Mouse (Mus musculus) layer of hippocampus, adult 9-11 months (tissue): Measurements from ENCODE around the gene Acsl3.

Experiments
- DNase-seq: peaks from one replicate; pipeline ENCODE4 v3.0.0; 2022

The Acsl3 gene

DNA sequence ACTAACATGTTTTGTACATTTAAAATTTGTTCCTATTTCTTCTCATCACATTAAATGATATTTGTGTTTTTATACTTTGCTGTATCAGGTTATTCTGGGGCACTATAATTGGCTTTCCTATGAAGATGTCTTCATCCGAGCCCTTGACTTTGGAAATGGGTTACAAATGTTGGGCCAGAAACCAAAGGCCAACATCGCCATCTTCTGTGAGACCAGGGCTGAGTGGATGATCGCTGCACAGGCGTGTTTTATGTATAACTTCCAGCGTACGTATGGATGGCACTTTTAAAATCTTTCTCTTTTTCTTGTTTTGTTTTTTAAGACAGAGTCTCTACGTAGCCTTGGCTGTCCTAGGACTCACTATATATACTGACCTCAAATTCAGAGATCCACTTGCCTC lies 30.5 kb downstream of the Acsl3 start:
- DNase-seq, result no peak

DNA sequence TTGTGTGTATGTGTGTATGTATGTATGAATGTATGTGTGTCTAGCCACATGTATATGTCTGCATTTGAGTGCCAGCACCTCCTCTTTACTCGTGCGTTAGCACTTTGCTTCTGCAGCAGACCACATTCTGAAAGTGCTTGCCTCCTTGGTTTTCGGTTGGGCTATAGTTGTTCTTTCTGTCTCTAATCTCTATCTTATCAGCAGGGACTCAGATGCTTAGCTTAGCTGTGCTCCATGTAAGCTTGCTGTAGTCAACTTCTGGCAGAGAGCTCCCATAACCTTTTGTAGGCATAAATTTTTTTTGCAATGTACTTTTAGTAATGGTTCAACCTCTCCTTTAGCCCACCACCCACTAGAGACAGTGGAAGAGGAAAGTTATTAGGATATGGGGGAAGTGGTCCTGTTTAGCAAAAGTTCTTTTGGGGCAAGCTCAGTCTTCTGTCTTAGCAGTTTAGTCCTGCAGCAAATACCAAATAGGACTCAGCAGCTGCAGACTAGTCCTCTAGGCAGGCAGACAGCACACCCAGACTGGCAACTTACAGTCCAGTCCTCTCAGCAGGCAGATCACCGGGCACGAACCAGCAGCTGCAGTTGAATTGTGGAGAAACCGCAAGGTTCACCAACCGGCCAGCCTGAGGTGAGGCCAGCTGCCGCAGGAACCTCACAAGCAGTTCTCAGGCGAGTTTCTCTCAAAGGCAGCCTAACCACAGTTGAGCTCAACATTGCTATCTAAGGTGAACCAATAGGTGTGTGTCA lies 37.1 kb downstream of the Acsl3 start:
- no peak for DNase-seq

- no peak for DNase-seq
Measured at GRCm38 (mm10) chr1:78696305-78696704, 38.7 kb downstream of the Acsl3 start.

DNA sequence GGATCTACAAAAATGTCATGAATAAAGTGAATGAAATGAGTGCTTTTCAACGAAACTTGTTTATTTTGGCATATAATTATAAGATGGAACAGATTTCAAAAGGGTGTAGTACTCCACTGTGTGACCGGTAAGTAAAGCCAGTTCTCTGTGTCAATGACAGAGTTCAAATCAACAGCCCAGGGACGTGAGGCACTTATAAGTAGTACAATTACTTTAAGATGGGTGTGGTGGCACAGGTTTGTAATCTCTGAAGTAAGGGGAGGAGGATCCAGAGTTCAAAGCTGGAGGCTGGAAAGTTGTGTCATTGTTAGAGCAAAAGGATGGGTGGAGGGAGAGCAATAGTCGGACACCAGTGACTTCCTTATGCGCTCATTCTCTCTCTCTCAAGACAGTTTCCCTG lies 39.3 kb downstream of the Acsl3 start:
- no peak for DNase-seq

DNA sequence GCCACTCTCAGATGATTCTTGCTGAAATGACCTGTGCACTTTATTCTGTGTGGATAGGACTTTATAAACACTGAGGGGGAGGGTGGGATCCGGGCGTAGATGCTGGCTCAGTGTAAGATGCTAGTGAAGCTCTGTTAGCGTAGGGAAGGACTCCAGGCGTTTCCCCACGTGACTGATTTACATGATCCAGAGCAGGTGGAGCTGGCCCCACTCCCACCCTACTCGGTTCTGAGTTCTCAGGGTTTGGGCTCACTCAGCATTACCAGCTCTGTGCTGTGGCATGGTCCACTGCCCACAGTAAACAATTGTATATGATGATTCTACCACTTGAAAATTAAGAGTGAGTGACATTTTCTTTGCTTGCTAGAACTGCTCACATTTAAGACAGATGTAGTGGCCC lies 40.5 kb downstream of the Acsl3 start:
- no peak for DNase-seq

GRCm38 (mm10) chr1:78701740-78702139 lies 44.1 kb downstream of the Acsl3 start:
- DNase-seq, result no peak

DNA sequence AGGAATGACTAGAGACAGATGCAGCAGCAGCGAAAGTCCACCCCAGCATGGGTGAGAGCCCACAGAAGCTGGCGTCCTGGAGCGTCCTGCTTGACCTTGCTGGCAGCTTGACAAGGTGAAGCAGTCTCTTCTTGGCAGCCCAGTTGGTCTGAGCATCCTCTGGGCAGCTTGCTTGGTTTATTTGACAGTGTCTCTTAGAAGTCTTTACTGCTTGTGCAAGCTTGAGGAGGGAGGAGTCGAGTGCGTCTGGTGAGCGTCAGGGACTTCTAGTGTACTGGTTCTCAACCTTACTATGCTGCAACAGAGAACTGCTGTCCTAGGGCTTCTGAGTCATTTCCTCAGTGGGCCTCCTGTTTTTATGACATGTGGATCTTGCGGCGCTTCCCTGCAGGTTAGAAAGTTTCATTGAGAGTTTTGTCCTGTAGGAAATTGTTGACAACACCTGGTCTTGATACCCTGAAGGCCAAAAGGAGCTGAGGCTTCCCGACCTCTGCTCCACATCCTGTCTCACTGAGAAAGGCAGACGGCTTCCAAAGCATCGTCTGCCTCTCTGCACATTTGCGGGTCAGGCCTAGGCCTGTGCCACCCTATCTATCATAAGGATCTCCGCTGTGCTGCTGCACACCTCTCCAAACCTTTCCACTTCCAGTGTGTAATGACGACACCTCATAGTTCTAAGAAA lies 44.8 kb downstream of the Acsl3 start:
- DNase-seq, result no peak

DNA sequence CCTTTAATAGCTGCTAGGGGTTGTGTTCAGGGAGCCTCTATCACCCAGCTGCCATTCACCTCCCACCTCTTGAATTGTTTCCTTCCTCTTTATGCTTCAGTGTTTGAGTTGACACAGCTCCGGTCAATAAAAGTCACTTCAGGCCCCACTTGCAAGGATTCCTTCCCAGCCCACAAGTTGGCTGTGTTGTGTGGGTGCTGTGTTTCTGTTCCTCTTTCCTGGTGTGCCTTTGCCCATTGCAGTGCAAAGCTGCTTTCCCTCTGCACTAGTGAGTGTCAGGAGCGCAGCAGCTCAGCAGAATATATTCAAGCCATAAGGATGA lies 45.3 kb downstream of the Acsl3 start:
- no peak for DNase-seq

DNA sequence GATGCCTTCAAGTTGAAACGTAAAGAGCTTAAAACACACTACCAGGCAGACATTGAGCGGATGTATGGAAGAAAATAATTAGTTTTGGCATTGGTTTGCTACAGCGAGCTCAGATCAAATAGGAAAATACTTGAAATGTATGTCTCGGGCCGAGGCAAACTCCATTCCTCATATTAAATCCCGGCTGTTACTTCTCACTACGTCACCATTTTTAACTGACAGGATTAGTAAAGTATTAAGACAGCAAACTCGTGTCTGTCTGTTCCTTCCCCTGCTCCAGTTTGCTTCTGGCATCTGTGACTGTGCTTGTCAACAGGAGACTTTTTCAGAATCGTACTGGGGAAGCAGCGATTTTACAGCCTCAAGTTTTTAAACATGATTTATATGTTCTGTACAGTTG lies 48.7 kb downstream of the Acsl3 start:
- no peak for DNase-seq

DNA sequence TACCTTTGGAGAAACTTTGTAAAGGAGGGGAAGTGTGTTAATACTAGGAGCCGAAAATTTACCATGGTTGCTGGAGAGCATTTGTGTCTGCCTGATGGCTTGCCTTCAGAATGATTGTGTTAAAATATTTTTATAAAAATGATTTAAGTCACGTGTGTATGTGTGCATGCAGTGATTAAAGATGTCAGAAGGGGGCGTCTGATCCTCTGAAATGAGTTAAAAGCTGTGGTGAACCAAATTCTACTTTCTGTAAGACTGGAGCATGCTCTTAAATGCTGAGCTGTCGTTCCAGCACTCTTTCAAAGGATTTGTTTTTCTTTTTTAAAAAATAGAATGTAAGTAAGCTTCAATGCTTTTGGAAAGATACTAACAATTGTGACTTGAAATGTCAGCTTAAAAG lies 49.7 kb downstream of the Acsl3 start:
- DNase-seq, result peak; percentile 38

GRCm38 (mm10) chr1:78710026-78710425 lies 52.4 kb downstream of the Acsl3 start:
- DNase-seq, result no peak

DNA sequence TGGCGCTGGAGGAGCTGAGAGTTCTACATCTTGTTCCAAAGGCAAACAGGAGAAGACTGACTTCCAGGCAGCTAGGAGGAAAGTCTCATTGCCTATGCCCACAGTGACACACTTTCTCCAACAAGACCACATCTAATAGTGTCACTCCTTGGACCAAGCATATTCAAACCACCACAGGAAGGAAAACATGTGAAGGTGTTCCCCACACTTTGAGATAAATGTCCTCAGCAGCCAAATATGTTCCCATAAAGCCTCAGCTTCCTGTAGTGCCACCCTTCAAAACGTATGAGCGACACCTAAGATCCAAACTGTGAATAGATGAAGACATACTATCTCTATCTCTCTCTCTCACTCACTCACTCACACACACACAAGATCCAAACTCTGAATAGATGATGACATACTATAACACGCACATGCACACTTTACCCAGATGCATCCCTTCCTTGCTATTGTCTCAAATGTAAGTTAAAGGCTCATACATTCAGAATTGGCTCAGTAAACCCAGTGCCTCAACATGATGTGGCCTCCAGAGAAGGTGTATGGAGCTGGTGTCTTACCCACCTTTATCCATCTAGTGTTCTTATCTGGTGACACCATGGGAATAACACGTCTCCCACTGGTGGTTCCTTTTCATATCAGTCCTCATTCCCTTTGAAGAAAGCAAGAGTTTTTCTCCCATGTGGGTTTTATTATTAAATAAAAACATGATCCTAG lies 53.1 kb downstream of the Acsl3 start:
- no peak for DNase-seq

GRCm38 (mm10) chr1:78724458-78725190 lies 67.0 kb downstream of the Acsl3 start:
- peak; percentile 71 for DNase-seq

DNA sequence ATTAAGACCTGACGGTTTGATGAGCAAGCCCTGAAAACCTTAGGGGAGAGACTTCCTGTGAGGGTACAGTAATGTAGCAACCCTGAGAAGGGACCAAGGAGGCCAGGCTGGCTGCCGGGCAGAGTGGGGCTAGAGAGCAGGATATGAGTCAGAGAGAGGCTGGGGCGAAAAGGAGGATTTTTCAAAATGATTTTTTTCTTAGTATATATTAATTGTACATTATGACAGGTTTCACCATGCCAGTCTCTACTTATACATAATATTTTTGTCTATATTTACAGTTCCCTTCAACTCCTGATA lies 67.5 kb downstream of the Acsl3 start:
- DNase-seq, result no peak

GRCm38 (mm10) chr1:78725617-78726223 lies 68.1 kb downstream of the Acsl3 start:
- DNase-seq, result no peak

GRCm38 (mm10) chr1:78730114-78730720 lies 72.6 kb downstream of the Acsl3 start:
- no peak for DNase-seq

- DNase-seq, result no peak
Measured at GRCm38 (mm10) chr1:78732290-78732689, 74.7 kb downstream of the Acsl3 start.

DNA sequence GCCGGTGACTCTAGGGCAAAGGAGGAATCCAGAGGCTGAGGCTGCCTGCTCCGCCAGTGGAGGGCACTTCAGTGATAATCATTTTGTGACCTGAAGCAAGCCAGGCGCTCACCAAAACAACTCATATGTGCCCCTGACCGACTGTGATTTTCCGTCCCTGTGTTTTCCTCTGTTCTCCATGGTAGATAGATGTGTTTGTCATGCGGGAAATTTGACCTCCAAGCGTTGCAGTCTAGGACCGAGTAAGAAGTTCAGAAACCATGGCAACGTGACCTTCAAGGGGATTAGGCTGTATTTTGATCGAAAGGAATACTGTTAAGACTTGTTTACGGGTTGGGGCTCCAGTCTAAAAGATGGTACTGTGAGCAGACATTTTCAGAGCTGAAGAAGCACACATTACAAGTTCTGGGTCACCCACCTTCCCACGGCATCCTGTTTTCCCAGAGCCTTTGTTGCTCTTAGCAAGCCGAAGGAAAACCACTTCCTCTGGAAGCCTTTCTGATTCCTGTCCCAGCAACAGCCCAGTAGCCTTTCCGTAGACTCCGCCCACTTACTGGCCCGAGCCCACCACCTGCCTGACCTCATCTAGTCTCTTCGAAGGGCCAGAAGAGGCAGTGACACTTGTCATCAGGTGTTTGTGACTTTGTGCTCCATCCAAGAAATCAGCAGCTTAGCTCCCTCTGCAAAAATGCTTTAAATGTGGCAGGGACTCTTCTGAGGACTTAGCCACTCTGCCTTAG lies 76.8 kb downstream of the Acsl3 start:
- no peak for DNase-seq

DNA sequence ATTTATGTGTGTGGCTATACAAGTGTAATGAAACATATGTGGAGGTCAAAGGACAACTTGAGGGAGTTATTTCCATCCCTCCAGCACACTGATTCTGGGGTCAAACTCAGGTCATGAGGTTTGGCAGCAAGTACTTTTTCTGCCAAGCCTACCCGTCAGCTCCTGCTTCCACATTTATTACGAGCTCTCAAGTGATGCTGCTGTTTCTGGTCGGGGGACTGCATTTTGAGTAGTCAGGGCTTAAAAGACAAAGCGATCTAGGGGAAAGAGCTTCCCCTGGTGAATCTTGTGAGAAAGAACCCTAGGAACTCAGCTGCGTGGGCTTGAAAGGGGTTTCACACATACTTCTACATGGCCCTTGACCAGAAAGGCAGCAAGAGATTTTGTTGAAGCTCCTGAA lies 80.0 kb downstream of the Acsl3 start:
- DNase-seq, result no peak

GRCm38 (mm10) chr1:78740676-78741075 lies 83.1 kb downstream of the Acsl3 start:
- DNase-seq, result peak; percentile 48

DNA sequence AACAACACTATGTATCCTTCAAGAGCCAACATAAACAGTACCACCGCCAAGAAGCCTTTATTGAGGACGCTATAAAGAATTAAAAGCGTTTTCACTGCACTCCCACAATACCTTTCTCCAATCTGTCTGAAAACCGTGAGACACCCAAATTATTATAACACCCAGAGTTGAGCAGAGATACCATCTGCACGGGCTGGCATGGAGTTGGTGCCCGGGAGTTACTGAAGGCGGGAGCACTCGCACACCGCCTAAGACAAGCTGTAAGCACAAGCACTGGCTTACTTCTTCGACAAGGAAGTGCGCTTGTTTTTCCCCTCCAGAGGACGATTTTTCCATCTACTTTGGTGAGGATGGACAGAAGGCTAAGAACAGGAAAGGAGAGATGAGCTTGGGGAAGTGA lies 84.6 kb downstream of the Acsl3 start:
- DNase-seq, result peak; percentile 81

- no peak for DNase-seq
Measured at GRCm38 (mm10) chr1:78743318-78743717, 85.7 kb downstream of the Acsl3 start.
